Mouse (Mus musculus): ENCODE data around the gene Rgs6.
A peak's percentile ranks its signal among the peaks of the same experiment; 100 is the strongest.

GRCm38 (mm10) chr12:82700840-82701239 is 112.7 kb downstream of the Rgs6 start:
- TF ChIP-seq POLR2A (IDR thresholded peaks at IDR 0.05; ENCODE audit: borderline replicate concordance, low read depth, low read length) (no peak), CTCF (IDR thresholded peaks at IDR 0.05; ENCODE audit: low read depth, low read length) (peak; percentile 26; the same call in 1 of the 2 replicates)

Measured in bone marrow macrophage, adult 2 months (primary cell).